Mouse (Mus musculus) erythroblast, embryonic 14.5 days (primary cell): Measurements from ENCODE around the gene Oxld1.

Source experiments
- GATA1 ChIP-seq: IDR thresholded peaks from 2 replicates; pipeline ENCODE4 v1.6.1; 2012; ENCODE audit warnings: low read length, inconsistent platforms, mixed read lengths
- TAL1 ChIP-seq: IDR thresholded peaks from 3 replicates; pipeline ENCODE4 v1.6.1; 2012; ENCODE audit warnings: low read length, inconsistent platforms, mixed read lengths

- TF ChIP-seq GATA1, result no peak
- TF ChIP-seq TAL1, result no peak
These were observed 6.5 kb upstream of the Oxld1 start for GRCm38 (mm10) chr11:120464365-120464764.
